Mouse (Mus musculus) adrenal gland, postnatal 0 days (tissue): Measurements from ENCODE around the gene Tkfc. TPM values are rescaled to one million over a fixed set of nuclear protein-coding genes. Genes with fewer than 3 reads are reported as not detected.

Source experiments
- polyA plus RNA-seq: library from polyadenylated mRNA; unstranded; fragments of >200 nt; fragmentation: Nextera tagmentation; extraction: Ambion mirVana; gene quantifications from 2 replicates; pipeline ENCODE4 v1.2.1, GENCODE M21; 2015

The Tkfc gene
- polyA plus RNA-seq: 15.3 and 15.4 TPM in 2 replicates

DNA sequence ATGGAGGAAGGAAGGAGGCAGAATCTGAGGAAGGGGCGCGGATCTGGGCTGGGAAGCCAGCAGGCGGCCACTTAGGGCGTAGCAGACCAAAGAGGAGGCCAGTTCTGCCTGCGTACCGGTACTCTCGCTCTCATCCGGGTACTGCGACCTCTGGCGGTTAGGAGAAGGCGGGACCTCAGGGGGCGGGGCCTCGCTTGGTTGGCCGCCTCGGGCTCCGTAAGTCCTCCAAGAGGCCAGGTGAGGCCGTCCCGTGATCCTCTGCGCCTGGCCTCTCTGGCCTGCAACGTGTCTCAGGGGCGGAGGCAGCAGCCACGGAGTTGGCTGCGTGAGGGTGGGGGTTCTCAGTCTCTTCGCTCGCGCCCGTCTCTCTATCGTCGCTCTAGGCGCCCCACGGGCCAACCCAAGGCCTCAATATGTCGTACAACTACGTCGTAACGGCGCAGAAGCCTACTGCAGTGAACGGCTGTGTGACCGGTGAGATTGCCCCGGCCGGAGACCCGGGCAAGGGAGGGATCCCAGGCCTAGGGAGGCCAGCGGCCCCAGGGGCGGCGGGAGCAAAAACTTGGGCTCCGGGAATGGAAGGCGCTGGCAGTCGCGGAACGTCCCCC, at the start of gene Tkfc, which contains the start of gene Ddb1:
TSS of gene Tkfc (minus strand) at position 362 of the 608 bp plus-strand sequence.
TSS of gene Ddb1 (plus strand) at position 35 of the 608 bp plus-strand sequence.

DNA sequence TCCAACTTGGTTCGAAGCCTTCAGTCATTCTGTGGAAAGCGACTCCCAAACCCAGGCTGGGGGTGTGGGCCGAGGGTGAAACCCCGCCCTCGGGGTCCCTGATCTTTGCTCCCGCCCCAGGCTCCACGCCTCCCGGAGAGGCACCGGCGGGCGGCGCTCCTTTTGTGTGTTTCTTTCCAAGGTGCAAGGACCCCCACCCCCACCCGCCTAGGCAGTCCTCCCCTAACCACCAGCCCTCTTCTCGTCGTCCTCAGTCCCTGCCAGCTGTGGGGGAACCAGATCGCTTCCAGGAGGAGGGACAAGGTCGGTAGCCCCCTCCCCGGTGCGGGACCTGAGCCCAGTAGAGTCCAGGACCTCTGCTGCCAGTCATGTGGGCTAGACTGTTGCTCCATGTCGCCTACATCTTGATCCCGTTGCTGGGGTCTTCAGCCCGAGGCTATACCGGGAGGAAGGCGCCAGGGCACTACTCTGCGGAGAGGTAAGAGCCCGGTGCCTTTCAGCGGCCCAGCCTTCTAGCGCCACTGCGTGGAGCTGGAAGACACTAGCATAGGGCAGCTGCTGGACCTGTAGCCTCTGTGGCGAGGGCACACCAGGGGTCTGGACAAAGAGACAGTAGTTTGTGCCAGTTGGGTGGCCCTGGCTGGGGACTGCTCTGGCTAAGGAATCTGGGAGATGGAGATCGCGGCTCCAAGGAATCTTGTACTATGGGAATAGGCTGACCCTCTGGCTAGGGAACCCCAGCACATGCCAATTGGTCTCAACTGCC, 28.8 kb upstream of the Tkfc start, which contains the start of gene Vwce:
TSS of gene Vwce (plus strand) at position 108 of the 766 bp plus-strand sequence.

DNA sequence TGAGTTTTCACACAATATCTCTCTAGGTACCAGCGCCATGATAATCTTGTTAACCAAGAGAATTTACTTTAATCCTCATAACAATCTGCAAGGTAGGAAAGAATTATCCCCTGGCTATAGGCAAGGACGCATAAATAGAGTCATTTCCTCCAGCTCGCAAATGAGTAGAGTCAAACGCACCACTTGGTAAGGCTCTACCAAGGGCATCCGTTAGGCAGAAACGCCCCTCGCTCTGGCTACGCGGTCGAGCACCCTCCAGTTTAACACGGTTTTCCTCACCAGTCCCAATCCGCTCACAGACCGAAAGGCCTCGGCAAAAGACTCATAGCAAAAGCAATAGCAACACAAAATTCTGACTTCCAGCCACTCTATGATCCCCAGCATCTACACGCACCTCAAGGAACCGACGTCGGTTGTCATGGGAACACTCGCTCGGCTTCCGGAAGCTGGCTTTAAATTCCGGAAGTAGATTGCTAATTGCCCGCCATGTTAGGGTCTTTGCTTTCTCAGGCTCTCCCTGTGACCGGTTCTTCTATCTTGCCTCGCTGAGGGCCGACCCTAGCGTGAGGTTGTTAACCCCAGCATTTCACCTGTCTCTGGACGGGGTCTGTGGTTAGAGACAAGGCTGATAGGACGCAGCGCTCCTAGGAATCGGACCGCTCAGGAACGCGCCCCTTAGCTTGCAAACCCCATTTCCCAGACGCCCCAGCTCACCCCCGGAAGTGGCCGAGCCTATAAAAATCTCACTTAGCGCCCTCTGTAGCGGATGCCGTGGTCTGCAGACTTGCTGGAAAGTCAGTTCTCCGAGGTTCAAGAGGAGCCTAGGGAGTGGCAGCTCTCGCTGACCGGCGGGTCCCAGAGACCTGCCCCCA, 28.5 kb downstream of the Tkfc start, which contains the start of the genes Cyb561a3 and Tmem138:
TSS of gene Cyb561a3 (plus strand) at position 483 of the 872 bp plus-strand sequence.
TSS of gene Tmem138 (minus strand) at position 673 of the 872 bp plus-strand sequence.

DNA sequence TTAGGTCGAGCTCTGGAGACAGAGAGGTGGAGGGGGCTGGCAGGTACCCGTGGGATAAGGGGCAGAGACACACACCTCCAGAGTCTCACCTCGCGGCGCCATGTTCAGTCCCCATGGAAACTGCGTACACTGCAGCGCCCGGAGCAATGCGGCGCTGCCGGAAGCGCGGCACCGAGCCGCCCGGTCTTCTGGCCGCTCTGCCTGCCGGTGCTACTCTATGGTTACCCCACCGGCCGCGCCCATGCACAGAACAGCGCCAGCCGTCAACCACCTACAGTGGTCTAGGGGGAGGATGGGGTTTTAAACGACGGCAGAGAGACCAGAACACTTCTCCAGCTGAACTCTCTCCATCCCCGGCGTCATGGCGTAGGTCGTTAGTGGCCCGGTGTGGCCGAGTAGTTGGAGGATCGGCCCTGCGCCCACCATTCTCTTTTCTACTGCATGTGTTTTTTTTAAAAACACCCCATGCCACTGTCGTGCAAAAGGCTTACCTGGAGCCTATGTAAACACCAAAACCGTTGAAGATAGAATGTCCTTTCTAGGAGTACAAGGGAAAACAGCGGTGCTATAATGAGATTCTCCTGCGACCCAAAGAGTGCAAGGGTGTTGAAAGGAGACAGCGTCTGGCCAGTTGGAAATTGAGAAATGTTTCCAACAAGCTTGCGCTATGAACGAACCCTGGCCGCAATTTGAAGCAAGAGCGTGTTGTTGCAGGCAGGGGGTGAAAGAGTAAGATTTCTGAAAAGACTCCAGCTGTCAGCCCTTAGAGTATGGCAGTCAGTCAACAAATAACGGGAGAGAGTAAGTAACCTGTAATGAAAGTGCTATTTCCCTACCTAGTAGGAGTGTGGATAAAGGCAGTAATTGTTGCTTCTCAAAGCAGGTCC, 49.6 kb downstream of the Tkfc start, which contains the start of gene Tmem216:
TSS of gene Tmem216 (minus strand) at position 615 of the 887 bp plus-strand sequence.

Other genes starting within 250 kb of the Tkfc start
- 5.5 and 7.3 TPM in 2 replicates for gene Syt7, start 216.6 kb downstream of the Tkfc start, polyA plus RNA-seq
- 0.65 and 1.9 TPM in 2 replicates for gene Lrrc10b, start 148.2 kb downstream of the Tkfc start, polyA plus RNA-seq
- gene Ppp1r32, start 122.7 kb downstream of the Tkfc start, polyA plus RNA-seq: not detected in 2 replicates
- gene Cpsf7, start 80.4 kb downstream of the Tkfc start, polyA plus RNA-seq: 22.1 and 25.6 TPM in 2 replicates
- gene Sdhaf2, start 79.5 kb downstream of the Tkfc start, polyA plus RNA-seq: 57.9 and 63.1 TPM in 2 replicates
- 32.8 and 45.4 TPM in 2 replicates for gene Tmem216, start 49.4 kb downstream of the Tkfc start, polyA plus RNA-seq
- gene Cyb561a3, start 28.5 kb downstream of the Tkfc start, polyA plus RNA-seq: 13.8 and 18.1 TPM in 2 replicates
- 22.6 and 28.9 TPM in 2 replicates for gene Tmem138, start 28.3 kb downstream of the Tkfc start, polyA plus RNA-seq
- gene Ddb1, start 327 bp downstream of the Tkfc start, polyA plus RNA-seq: 131 and 176 TPM in 2 replicates
- 0.79 and 1.2 TPM in 2 replicates for gene Vwce, start 28.6 kb upstream of the Tkfc start, polyA plus RNA-seq
- gene Pga5, start 72.4 kb upstream of the Tkfc start, polyA plus RNA-seq: 2.2 and 49.2 TPM in 2 replicates
- gene Vps37c, start 83.1 kb upstream of the Tkfc start, polyA plus RNA-seq: 21.1 and 25.3 TPM in 2 replicates
- gene Cd5, start 133.3 kb upstream of the Tkfc start, polyA plus RNA-seq: 0.35 TPM in 1 of 2 replicates, not detected in the other
- not detected in 2 replicates for gene Cd6, start 224.4 kb upstream of the Tkfc start, polyA plus RNA-seq
- gene Slc15a3, start 234.1 kb upstream of the Tkfc start, polyA plus RNA-seq: 0.80 and 1.6 TPM in 2 replicates